Mouse (Mus musculus) myocyte (in vitro differentiated cells): ENCODE measurements at regions not wholly inside any gene's neighbourhood (a gene's known extent, or its start where the extent isn't known, plus 50 kb on each side); places are given as distances from the start of the nearest gene placed in this dataset.

Experiments
- H3K27me3 ChIP-seq: one replicate; pipeline ENCODE4 v1.6.1; 2011; ENCODE audit not compliant: control insufficient read depth, insufficient read depth, insufficient read length
- H3K36me3 ChIP-seq: one replicate; pipeline ENCODE4 v1.6.1; 2011; ENCODE audit not compliant: control insufficient read depth, insufficient read depth
- H3K4me2 ChIP-seq: one replicate; pipeline ENCODE4 v1.6.1; 2011; ENCODE audit warnings: low read depth, control low read depth
- H3K4me3 ChIP-seq: one replicate; pipeline ENCODE4 v1.5.1; 2011; ENCODE audit warnings: mild to moderate bottlenecking, control low read depth, moderate library complexity
- H3K79me2 ChIP-seq: one replicate; pipeline ENCODE4 v1.6.1; 2011; ENCODE audit not compliant: control insufficient read depth, insufficient read depth
- H3ac ChIP-seq: one replicate; pipeline ENCODE4 v1.6.1; 2011; ENCODE audit not compliant: control insufficient read depth, insufficient read length
- CEBPB ChIP-seq: IDR thresholded peaks from 2 replicates; pipeline ENCODE4 v1.6.1; 2011; ENCODE audit warnings: mild to moderate bottlenecking, moderate library complexity; ENCODE audit not compliant: poor library complexity, insufficient read depth, severe bottlenecking
- E2F4 ChIP-seq: IDR thresholded peaks from one replicate; pipeline ENCODE4 v1.6.1; 2011; ENCODE audit warnings: mild to moderate bottlenecking, control low read depth, moderate library complexity; ENCODE audit not compliant: insufficient read depth
- MAX ChIP-seq: IDR thresholded peaks from one replicate; pipeline ENCODE4 v1.6.1; 2011; ENCODE audit warnings: low read depth, mild to moderate bottlenecking, control low read depth
- MYOD1 ChIP-seq, 3 experiments: IDR thresholded peaks; one replicate each; pipeline ENCODE4 v1.6.1; 2011; ENCODE audit warnings: control low read depth in 2 of 3, low read depth in 2 of 3, mild to moderate bottlenecking in 2 of 3, moderate library complexity in 1 of 3; ENCODE audit not compliant: insufficient read length in 2 of 3, control insufficient read depth in 1 of 3
- MYOG ChIP-seq, 3 experiments: IDR thresholded peaks; one replicate each; pipeline ENCODE4 v1.6.1; 2011; ENCODE audit warnings: control low read depth in 2 of 3, low read depth in 2 of 3, mild to moderate bottlenecking in 2 of 3; ENCODE audit not compliant: insufficient read length in 2 of 3, control insufficient read depth in 1 of 3, insufficient read depth in 1 of 3
- POLR2A ChIP-seq: IDR thresholded peaks from one replicate; pipeline ENCODE4 v1.6.1; 2011; ENCODE audit warnings: low read depth, mild to moderate bottlenecking, control low read depth, moderate library complexity; ENCODE audit not compliant: insufficient read length
- POLR2AphosphoS2 ChIP-seq: IDR thresholded peaks from one replicate; pipeline ENCODE4 v1.6.1; 2011; ENCODE audit warnings: low read depth, control low read depth; ENCODE audit not compliant: insufficient read length
- REST ChIP-seq: IDR thresholded peaks from one replicate; pipeline ENCODE4 v1.6.1; 2011; ENCODE audit warnings: mild to moderate bottlenecking, control low read depth, moderate library complexity; ENCODE audit not compliant: insufficient read depth, insufficient read length
- SRF ChIP-seq: IDR thresholded peaks from one replicate; pipeline ENCODE4 v1.6.1; 2011; ENCODE audit warnings: low read depth; ENCODE audit not compliant: control insufficient read depth, insufficient read length
- TCF12 ChIP-seq: IDR thresholded peaks from one replicate; pipeline ENCODE4 v1.6.1; 2011; ENCODE audit warnings: mild to moderate bottlenecking, control low read depth; ENCODE audit not compliant: poor library complexity, insufficient read depth, severe bottlenecking
- TCF3 ChIP-seq: IDR thresholded peaks from one replicate; pipeline ENCODE4 v1.6.1; 2011; ENCODE audit warnings: low read depth, control low read depth; ENCODE audit not compliant: insufficient read length
- USF1 ChIP-seq: IDR thresholded peaks from one replicate; pipeline ENCODE4 v1.6.1; 2011; ENCODE audit warnings: low read depth, mild to moderate bottlenecking, control low read depth, moderate library complexity

DNA sequence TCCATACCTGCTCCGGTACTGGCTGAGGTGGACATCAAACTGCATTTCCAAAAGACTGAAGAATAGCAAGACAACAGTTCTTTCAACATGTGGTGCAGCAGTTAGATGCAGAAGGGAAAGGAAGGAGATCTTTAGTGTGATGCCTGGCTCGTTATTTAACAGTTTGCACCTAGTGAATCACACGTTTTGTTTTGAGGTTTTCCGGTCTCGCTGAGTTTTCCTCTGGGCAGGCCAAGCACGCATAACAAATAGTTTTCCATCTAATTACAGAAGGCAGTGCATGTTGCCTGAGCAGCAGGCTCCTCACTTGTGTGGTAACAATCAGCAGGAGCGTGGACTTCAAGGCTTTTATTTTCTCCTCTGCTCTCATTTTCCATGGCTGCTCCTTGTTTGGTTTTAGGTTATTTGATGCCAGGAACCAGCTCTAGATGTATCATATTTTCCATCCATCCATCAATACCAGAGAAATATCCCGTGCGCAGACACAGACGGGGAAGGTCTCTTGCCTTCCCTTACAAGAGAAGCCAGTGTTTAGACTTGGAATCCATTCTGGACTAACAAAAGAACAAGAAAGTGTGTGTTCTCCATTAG lies 199.6 kb upstream of the Ccdc122 start:
- no peak overlapping the region for H3K4me3 ChIP-seq
- TF ChIP-seq TCF12 (no peak), CEBPB (no peak), MYOD1 (IDR thresholded peaks at IDR 0.05; ENCODE audit: control insufficient read depth in 1 of 3, insufficient read length in 2 of 3, low read depth in 2 of 3) (no peak), REST (no peak), POLR2A (no peak), E2F4 (no peak), TCF3 (no peak), MYOG (IDR thresholded peaks at IDR 0.05; ENCODE audit: control insufficient read depth in 1 of 3, insufficient read depth in 1 of 3, insufficient read length in 2 of 3, low read depth in 2 of 3) (no peak), SRF (no peak), MAX (no peak), POLR2AphosphoS2 (no peak), USF1 (no peak)

DNA sequence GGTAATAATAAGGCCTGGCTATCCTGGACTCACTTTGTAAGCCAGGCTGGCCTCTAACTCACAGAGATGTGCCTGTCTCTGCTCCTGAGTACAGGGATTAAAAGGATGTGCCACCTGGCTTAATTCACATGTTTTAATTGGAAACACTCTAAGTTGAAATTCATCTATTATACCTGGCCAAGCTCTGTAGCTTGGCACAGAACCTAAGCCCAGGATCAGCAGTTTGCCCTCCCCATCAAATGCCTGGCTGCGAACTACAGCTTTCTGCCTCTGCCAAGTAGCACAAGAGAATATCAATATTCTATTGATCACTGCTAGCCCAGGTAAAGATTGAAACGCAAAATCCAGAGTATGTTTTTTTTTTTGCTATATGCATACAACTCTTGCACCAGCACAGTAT lies 200.3 kb upstream of the Ccdc122 start:
- Histone ChIP-seq H3K4me2 (no peak overlapping the region), H3K27me3 (no peaks in the 10 kb centered on the region), H3ac (no peak overlapping the region), H3K36me3 (no peaks in the 10 kb centered on the region), H3K4me3 (no peak overlapping the region), H3K79me2 (no peaks in the 10 kb centered on the region)
- no peak for TF ChIP-seq E2F4
- no peak for TF ChIP-seq REST
- TF ChIP-seq MAX, result no peak
- TF ChIP-seq MYOD1 (IDR thresholded peaks at IDR 0.05; ENCODE audit: control insufficient read depth in 1 of 3, insufficient read length in 2 of 3, low read depth in 2 of 3), result no peak
- TF ChIP-seq TCF12, result no peak
- TF ChIP-seq SRF, result no peak
- no peak for TF ChIP-seq CEBPB
- TF ChIP-seq MYOG (IDR thresholded peaks at IDR 0.05; ENCODE audit: control insufficient read depth in 1 of 3, insufficient read depth in 1 of 3, insufficient read length in 2 of 3, low read depth in 2 of 3), result no peak
- no peak for TF ChIP-seq USF1
- no peak for TF ChIP-seq POLR2AphosphoS2
- no peak for TF ChIP-seq POLR2A

More for the DNA sequence above, 199.6 kb upstream of the Ccdc122 start:
- H3K4me2 ChIP-seq, result no peak overlapping the region
- H3K79me2 ChIP-seq, result no peaks in the 10 kb centered on the region
- no peak overlapping the region for H3ac ChIP-seq
- H3K36me3 ChIP-seq, result no peaks in the 10 kb centered on the region
- no peaks in the 10 kb centered on the region for H3K27me3 ChIP-seq

DNA sequence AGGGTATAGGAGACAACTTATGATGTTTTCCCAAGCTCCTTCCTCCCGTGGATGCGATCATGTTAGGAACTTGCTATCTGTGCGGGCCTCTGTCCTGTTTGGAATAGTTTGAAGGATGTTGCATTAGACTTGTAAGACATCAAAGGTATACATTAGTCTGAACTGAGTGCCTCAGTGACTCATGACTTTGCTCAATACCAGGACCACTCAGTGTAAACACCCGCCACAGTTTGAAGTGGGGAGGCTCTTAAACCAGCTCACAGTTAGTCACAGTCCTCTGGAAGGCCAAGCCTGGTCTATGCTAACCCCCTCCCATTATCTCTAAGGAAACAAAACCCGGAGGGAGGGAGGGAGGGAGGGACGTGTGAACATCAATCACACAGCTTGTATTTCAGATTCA lies 202.5 kb upstream of the Ccdc122 start:
- H3K4me3 ChIP-seq, result no peak overlapping the region
- H3ac ChIP-seq, result no peak overlapping the region
- no peaks in the 10 kb centered on the region for H3K79me2 ChIP-seq
- H3K4me2 ChIP-seq, result no peak overlapping the region
- H3K27me3 ChIP-seq, result no peaks in the 10 kb centered on the region
- TF ChIP-seq MYOD1 (IDR thresholded peaks at IDR 0.05; ENCODE audit: control insufficient read depth in 1 of 3, insufficient read length in 2 of 3, low read depth in 2 of 3) (no peak), CEBPB (peak; percentile 62), MAX (no peak)
- H3K36me3 ChIP-seq, result no peaks in the 10 kb centered on the region

DNA sequence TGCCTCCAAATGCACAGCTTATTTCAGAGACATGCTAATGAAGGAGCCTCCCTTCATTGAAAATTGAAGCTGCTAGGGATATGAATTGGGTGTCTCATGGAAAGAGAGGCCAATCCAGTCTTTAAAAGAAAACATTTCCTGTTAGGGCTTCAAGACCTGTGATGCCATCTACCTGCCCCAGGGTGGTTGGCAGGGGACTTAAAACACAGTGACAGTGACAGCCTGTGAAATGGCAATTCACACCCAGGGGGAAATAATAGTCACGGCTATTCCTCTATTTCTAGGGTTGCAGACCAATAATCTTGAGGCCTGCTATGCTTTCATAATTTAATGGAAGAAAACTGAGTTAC lies 207.4 kb upstream of the Ccdc122 start:
- no peaks in the 10 kb centered on the region for H3K27me3 ChIP-seq
- H3ac ChIP-seq, result no peak overlapping the region
- H3K4me2 ChIP-seq, result no peak overlapping the region
- H3K79me2 ChIP-seq, result no peaks in the 10 kb centered on the region
- TF ChIP-seq USF1, result no peak
- no peak for TF ChIP-seq SRF
- no peak for TF ChIP-seq MYOG (IDR thresholded peaks at IDR 0.05; ENCODE audit: control insufficient read depth in 1 of 3, insufficient read depth in 1 of 3, insufficient read length in 2 of 3, low read depth in 2 of 3)
- TF ChIP-seq POLR2A, result no peak
- TF ChIP-seq REST, result no peak
- TF ChIP-seq TCF3, result no peak
- no peak for TF ChIP-seq POLR2AphosphoS2
- no peak for TF ChIP-seq E2F4
- TF ChIP-seq MAX, result no peak
- TF ChIP-seq TCF12, result no peak
- no peak for TF ChIP-seq CEBPB
- no peak for TF ChIP-seq MYOD1 (IDR thresholded peaks at IDR 0.05; ENCODE audit: control insufficient read depth in 1 of 3, insufficient read length in 2 of 3, low read depth in 2 of 3)
- H3K4me3 ChIP-seq, result no peak overlapping the region
- no peaks in the 10 kb centered on the region for H3K36me3 ChIP-seq

DNA sequence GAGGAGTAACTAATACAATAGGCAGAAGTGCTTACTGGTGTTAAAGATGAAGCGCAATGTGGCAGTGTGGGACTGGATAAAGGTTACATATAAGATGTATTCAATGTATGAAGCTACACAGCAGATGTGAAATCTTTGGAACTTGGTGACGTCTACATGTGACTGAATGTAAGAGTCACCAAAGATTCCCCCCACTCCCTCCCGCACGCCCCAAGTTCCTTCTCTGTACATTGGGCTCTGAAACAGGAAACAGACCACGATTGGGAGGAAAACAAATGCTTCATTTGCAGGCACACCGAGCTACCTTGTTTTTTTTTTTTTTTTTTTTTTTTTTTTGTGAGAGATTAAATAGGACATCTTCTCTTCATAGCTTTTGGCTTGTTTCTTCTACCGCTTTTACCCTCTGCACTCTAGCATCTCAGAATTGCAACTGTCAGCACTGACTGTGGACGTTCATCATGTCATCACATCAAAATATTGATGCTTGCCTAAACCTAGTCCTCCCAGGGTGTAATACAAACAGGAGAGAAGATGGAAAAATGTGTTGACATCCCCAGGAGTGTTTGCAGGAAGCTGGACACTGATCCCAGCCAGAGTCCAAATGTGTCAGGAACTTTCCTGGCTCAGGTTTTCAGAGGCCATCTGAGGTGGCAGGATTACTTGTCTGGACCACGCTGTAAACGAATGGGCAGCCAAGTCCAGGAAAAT lies 208.0 kb upstream of the Ccdc122 start:
- TF ChIP-seq MAX (no peak), MYOG (IDR thresholded peaks at IDR 0.05; ENCODE audit: control insufficient read depth in 1 of 3, insufficient read depth in 1 of 3, insufficient read length in 2 of 3, low read depth in 2 of 3) (no peak), USF1 (no peak), TCF12 (no peak), MYOD1 (IDR thresholded peaks at IDR 0.05; ENCODE audit: control insufficient read depth in 1 of 3, insufficient read length in 2 of 3, low read depth in 2 of 3) (no peak)
- Histone ChIP-seq H3K4me2 (no peak overlapping the region), H3K4me3 (no peak overlapping the region), H3K27me3 (no peaks in the 10 kb centered on the region), H3K36me3 (no peaks in the 10 kb centered on the region), H3ac (no peak overlapping the region), H3K79me2 (no peaks in the 10 kb centered on the region)
